Mouse (Mus musculus): ENCODE results near the gene Msto1. TPM values are rescaled to one million over a fixed set of nuclear protein-coding genes. Genes with fewer than 3 reads are reported as not detected.
"Not testable (repeated sequence)": the region's sequence is repeated elsewhere in the genome, so short reads cannot be mapped to it uniquely, and the experiment has no call there.

Gene Msto1
- polyA plus RNA-seq, 2 experiments from 2014 or later: 21.0 to 36.5 TPM

DNA sequence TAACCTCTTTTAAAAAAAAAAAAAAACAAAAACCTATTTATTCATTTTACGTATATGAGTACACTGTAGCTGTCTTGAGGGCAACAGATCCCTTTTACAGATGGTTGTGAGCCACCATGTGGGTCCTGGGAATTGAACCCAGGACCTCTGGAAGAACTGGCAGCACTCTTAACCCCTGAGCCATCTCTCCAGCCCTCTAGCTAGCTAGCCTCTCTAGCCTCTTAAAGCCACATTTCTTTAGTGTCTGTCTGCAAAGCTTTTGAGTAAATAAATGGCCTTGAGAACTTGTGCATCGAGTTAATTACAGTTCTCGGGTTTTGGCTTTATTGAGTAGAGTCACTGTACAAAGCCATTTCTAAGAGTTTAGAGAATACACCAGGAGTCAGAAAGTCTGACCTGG, 9.0 kb downstream of the Msto1 start:
- ATAC-seq: no peak

- not testable (repeated sequence) for ATAC-seq
These were observed 20.8 kb downstream of the Msto1 start for GRCm38 (mm10) chr3:88893011-88893410.

DNA sequence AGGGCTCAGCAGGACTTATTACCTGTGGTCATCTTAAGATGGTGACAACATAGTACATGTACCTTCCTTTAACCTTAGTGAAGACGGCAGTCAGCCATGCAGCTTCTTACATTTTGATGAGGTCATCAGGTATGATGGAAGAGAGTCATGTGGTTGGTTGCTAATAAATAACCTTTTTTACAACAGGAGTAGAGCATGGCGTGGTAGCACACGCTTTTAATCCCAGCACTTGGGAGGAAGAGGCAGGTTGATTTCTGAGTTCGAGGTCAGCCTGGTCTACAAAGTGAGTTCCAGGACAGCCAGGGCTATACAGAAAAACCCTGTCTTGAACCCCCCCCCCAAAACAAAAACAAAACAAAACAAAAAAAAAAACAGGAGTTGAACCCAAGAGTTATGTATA, 31.3 kb downstream of the Msto1 start:
- ATAC-seq: not testable (repeated sequence)

GRCm38 (mm10) chr3:88868449-88868848, 45.4 kb downstream of the Msto1 start:
- not testable (repeated sequence) for ATAC-seq

DNA sequence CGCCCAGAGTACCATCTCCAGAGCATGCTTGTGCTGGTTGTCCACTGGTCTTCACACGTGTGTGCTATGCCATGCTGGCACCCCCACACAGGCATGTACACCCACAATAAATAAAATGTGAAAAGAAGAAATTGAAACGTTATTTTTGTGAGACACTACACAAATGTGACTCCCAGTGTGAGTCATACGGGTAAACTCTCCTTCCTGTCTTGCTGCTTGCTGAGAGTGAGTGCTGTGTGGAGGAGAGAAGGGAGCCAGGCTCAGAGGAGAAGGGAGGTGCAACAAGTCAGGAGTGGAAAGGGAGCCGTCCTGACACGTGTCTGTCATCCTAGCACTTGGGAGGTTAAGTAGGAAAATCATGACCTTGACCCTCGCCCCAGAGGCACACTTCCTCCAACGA, 46.6 kb downstream of the Msto1 start:
- ATAC-seq: not testable (repeated sequence)

GRCm38 (mm10) chr3:88866735-88867134, 47.1 kb downstream of the Msto1 start:
- peak; percentile 34 for ATAC-seq

DNA sequence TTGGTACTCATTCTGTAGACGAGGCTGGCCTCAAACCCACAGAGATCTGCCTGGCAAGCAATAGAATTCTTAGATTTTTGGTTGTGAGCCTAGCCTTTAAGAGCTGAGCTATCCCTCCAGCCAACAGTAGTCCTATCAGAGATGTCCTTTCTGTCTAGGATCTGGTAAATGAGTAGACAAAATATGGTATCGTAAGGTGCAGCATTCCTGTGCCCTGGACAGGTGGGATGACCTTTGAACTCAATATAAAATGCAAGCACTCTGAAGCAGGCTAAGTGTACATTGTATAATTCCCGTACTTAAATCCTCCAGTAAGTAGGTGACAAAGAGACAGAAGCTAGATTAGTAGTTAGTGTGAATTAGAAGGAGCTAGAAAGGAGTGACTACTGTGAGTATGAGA, 51.7 kb downstream of the Msto1 start:
- no peak for ATAC-seq

GRCm38 (mm10) chr3:88855837-88856236, 58.0 kb downstream of the Msto1 start:
- ATAC-seq: no peak

Other genes starting within 250 kb of the Msto1 start
- 10 to 100 TPM; 49.8 to 50.2 TPM for gene Khdc4, start 228.2 kb downstream of the Msto1 start, polyA plus RNA-seq (2017; shearing (Covaris generic))
- gene Rit1, start 197.2 kb downstream of the Msto1 start, polyA plus RNA-seq (2017; shearing (Covaris generic)): 10 to 100 TPM; 28.1 to 36.1 TPM
- 100 to 1,000 TPM in 1 of 2 experiments, 10 to 100 TPM in 1; 82.0 to 119 TPM for gene Syt11, start 138.8 kb downstream of the Msto1 start, polyA plus RNA-seq (2017; shearing (Covaris generic))
- 10 to 100 TPM; 17.0 to 19.3 TPM for gene Gon4l, start 78.8 kb downstream of the Msto1 start, polyA plus RNA-seq (2017; shearing (Covaris generic))
- 10 to 100 TPM; 43.9 to 46.1 TPM for gene Ash1l, start 36.6 kb upstream of the Msto1 start, polyA plus RNA-seq (2017; shearing (Covaris generic))
- 100 to 1,000 TPM; 152 to 189 TPM for gene Dap3, start 37.2 kb upstream of the Msto1 start, polyA plus RNA-seq (2017; shearing (Covaris generic))
- 100 to 1,000 TPM in 1 of 2 experiments, 10 to 100 TPM in 1; 62.1 to 106 TPM for gene Rusc1, start 179.3 kb upstream of the Msto1 start, polyA plus RNA-seq (2017; shearing (Covaris generic))
- not detected for gene Gm43738, start 187.1 kb upstream of the Msto1 start, polyA plus RNA-seq (2017; shearing (Covaris generic))
- 10 to 100 TPM; 63.1 to 97.7 TPM for gene Fdps, start 188.0 kb upstream of the Msto1 start, polyA plus RNA-seq (2017; shearing (Covaris generic))
- not detected for gene Pklr, start 222.1 kb upstream of the Msto1 start, polyA plus RNA-seq (2017; shearing (Covaris generic))
- 1 to 10 TPM; 1.3 to 2.4 TPM for gene Hcn3, start 246.2 kb upstream of the Msto1 start, polyA plus RNA-seq (2017; shearing (Covaris generic))

All from CD4-positive, CD25-positive, alpha-beta regulatory T cell, adult 4 months (primary cell).